Mouse (Mus musculus) G1E (cell line): ENCODE measurements around the gene Zswim5.

Experiments
- CTCF ChIP-seq: IDR thresholded peaks from 2 replicates; pipeline ENCODE4 v1.5.1; 2012; ENCODE audit warnings: low read depth, low read length, inconsistent platforms, mixed read lengths
- GATA1 ChIP-seq: IDR thresholded peaks from 2 replicates; pipeline ENCODE4 v1.6.1; 2012; ENCODE audit warnings: borderline replicate concordance, low read length, inconsistent platforms, mixed read lengths
- GATA2 ChIP-seq: IDR thresholded peaks from 2 replicates; pipeline ENCODE4 v1.6.1; 2012; ENCODE audit warnings: low read depth, low read length, inconsistent platforms, borderline replicate concordance
- TAL1 ChIP-seq: conservative IDR thresholded peaks from 2 replicates; pipeline ENCODE4 v1.6.1; 2012; ENCODE audit warnings: low read depth, low read length, inconsistent platforms, mixed read lengths

- no peak for TF ChIP-seq CTCF
- TF ChIP-seq GATA1: no peak
- TF ChIP-seq TAL1: no peak
- no peak for TF ChIP-seq GATA2
Observed at GRCm38 (mm10) chr4:117019206-117020134, 142.3 kb downstream of the Zswim5 start, which contains the start of gene Eif2b3.
